Mouse (Mus musculus): ENCODE measurements around the gene Stk31. TPM values are rescaled to one million over a fixed set of nuclear protein-coding genes. Genes with fewer than 3 reads are reported as not detected.

Gene Stk31
- total and polyA plus RNA-seq, 3 experiments: not detected

DNA sequence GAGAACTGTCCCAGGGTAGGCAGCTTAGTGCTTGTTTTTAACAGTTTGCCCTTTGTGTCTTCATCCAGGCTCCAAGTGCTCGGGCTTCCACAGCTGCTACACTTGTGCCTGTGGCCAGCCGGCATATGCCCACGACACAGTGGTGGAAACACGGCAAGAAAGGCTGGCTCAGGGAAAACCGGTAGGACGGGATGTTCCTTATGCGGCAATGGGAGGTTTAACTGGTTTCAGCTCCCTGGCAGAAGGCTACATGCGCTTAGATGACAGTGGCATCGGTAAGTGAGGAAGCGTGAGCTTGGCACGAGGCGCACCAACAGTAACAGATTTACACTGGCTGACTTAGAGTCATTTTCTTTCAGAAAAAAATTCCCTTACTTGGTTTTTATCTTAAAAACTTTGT, 17.1 kb upstream of the Stk31 start:
- no peak for DNase-seq (ENCODE audit: low read depth, low spot score)
- Histone ChIP-seq H3K27me3 (ENCODE audit: control insufficient read depth in 1 of 2, insufficient read depth in 2 of 2, low read length in 2 of 2) (no peaks in the 10 kb centered on the region), H3K36me3 (ENCODE audit: control insufficient read depth in 1 of 2, insufficient read depth in 2 of 2, low read length in 2 of 2) (no peaks in the 10 kb centered on the region), H3K4me1 (ENCODE audit: control insufficient read depth in 1 of 2, insufficient read depth in 2 of 2, low read length in 2 of 2) (no peaks in the 10 kb centered on the region), H3K9ac (ENCODE audit: control insufficient read depth, low read depth, low read length, poor library complexity, severe bottlenecking) (no peak overlapping the region), H3K27ac (ENCODE audit: control insufficient read depth, low read depth, low read length) (no peak overlapping the region), H3K79me2 (ENCODE audit: control insufficient read depth, insufficient read depth, low read length, poor library complexity) (no peaks in the 10 kb centered on the region), H3K4me3 (ENCODE audit: control insufficient read depth in 1 of 2, insufficient read depth in 1 of 2, low read depth in 2 of 2, low read length in 2 of 2) (no peak overlapping the region), H3K9me3 (replicated peaks; ENCODE audit: insufficient read depth, low read length) (no peaks in the 10 kb centered on the region)
- no peak for TF ChIP-seq RAD21 (IDR thresholded peaks at IDR 0.05; ENCODE audit: low read depth, low read length)
- TF ChIP-seq BHLHE40 (IDR thresholded peaks at IDR 0.05; ENCODE audit: borderline replicate concordance, low read depth, low read length): no peak
- TF ChIP-seq EP300 (IDR thresholded peaks at IDR 0.05; ENCODE audit: low read depth in 1 of 2, low read length in 2 of 2): no peak
- no peak for TF ChIP-seq ZKSCAN1 (IDR thresholded peaks at IDR 0.05; ENCODE audit: low read depth, low read length)
- TF ChIP-seq MAZ (IDR thresholded peaks at IDR 0.05; ENCODE audit: low read depth, low read length): no peak
- no peak for TF ChIP-seq ETS1 (IDR thresholded peaks at IDR 0.05; ENCODE audit: low read depth, low read length)
- TF ChIP-seq MYC (IDR thresholded peaks at IDR 0.05; ENCODE audit: low read depth, low read length): no peak
- no peak for TF ChIP-seq HCFC1 (IDR thresholded peaks at IDR 0.05; ENCODE audit: low read depth, low read length)
- TF ChIP-seq MAFK (IDR thresholded peaks at IDR 0.05; ENCODE audit: borderline replicate concordance, low read depth, low read length): no peak

DNA sequence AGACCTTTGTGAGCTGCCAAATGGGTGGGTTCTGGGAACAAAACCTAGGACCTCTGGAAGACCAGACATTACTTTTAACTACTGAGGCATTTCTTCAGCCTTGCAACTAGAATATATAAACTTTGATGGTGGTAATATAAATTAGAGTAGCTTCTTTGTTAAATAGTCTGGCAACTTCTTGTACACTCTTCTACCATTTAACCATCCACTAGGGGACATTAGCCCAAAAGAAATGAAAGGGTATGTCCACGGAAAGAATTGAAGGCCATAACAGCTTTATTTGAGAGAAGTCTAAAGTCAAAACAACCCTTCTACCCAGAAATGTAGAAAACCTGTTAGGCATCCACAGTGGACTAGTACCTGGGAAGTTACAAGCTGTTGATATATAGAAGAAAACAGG, 1.1 kb upstream of the Stk31 start:
- peaks cover 0 to 1% of the 10 kb centered on the region in 2 experiments; a peak in 1 of 4 replicates for H3K27me3 ChIP-seq (ENCODE audit: control insufficient read depth in 1 of 2, insufficient read depth in 2 of 2, low read length in 2 of 2)
- DNase-seq (ENCODE audit: low read depth, low spot score): no peak
- H3K9me3 ChIP-seq (replicated peaks; ENCODE audit: insufficient read depth, low read length): no peaks in the 10 kb centered on the region
- H3K4me1 ChIP-seq (ENCODE audit: control insufficient read depth in 1 of 2, insufficient read depth in 2 of 2, low read length in 2 of 2): no peaks in the 10 kb centered on the region
- H3K9ac ChIP-seq (ENCODE audit: control insufficient read depth, low read depth, low read length, poor library complexity, severe bottlenecking): no peak overlapping the region
- no peaks in the 10 kb centered on the region for H3K36me3 ChIP-seq (ENCODE audit: control insufficient read depth in 1 of 2, insufficient read depth in 2 of 2, low read length in 2 of 2)
- TF ChIP-seq SMC3 (IDR thresholded peaks at IDR 0.05; ENCODE audit: low read depth, low read length) (no peak), UBTF (IDR thresholded peaks at IDR 0.05; ENCODE audit: borderline replicate concordance, insufficient read depth, low read depth, low read length) (no peak)
- H3K79me2 ChIP-seq (ENCODE audit: control insufficient read depth, insufficient read depth, low read length, poor library complexity): no peaks in the 10 kb centered on the region
- H3K4me3 ChIP-seq (ENCODE audit: control insufficient read depth in 1 of 2, insufficient read depth in 1 of 2, low read depth in 2 of 2, low read length in 2 of 2): no peak overlapping the region
- no peak overlapping the region for H3K27ac ChIP-seq (ENCODE audit: control insufficient read depth, low read depth, low read length)

DNA sequence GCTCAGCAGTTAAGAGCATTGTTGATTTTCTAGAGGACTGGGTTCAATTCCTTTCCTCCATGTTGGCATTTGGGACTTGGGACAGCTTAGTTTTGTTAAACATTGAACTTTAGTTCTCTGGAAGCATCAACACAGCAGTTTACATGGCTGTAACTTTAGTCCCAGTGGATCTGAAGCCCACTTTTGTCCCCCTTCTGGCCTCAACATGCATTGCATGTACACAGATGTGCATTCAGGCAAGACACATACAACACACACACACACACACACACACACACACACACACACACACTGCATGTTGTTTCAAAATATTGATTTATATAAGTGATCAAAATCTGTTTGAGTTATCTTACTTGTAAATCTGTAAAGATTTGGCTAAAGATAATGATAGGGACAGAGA, 2.1 kb downstream of the Stk31 start:
- Histone ChIP-seq H3K27me3 (ENCODE audit: control insufficient read depth in 1 of 2, insufficient read depth in 2 of 2, low read length in 2 of 2) (peaks cover 0 to 1% of the 10 kb centered on the region in 2 experiments; a peak in 2 of 4 replicates), H3K79me2 (ENCODE audit: control insufficient read depth, insufficient read depth, low read length, poor library complexity) (no peaks in the 10 kb centered on the region), H3K9ac (ENCODE audit: control insufficient read depth, low read depth, low read length, poor library complexity, severe bottlenecking) (no peak overlapping the region), H3K4me3 (ENCODE audit: control insufficient read depth in 1 of 2, insufficient read depth in 1 of 2, low read depth in 2 of 2, low read length in 2 of 2) (no peak overlapping the region), H3K36me3 (ENCODE audit: control insufficient read depth in 1 of 2, insufficient read depth in 2 of 2, low read length in 2 of 2) (no peaks in the 10 kb centered on the region), H3K27ac (ENCODE audit: control insufficient read depth, low read depth, low read length) (no peak overlapping the region), H3K9me3 (replicated peaks; ENCODE audit: insufficient read depth, low read length) (no peaks in the 10 kb centered on the region), H3K4me1 (ENCODE audit: control insufficient read depth in 1 of 2, insufficient read depth in 2 of 2, low read length in 2 of 2) (no peaks in the 10 kb centered on the region)
- DNase-seq (ENCODE audit: low read depth, low spot score): peak; percentile 41
- TF ChIP-seq CTCF (IDR thresholded peaks at IDR 0.05 in 2 of 3, conservative IDR thresholded peaks at IDR 0.05 in 1 of 3; ENCODE audit: control insufficient read depth in 1 of 3, insufficient read depth in 1 of 3, low read depth in 2 of 3, low read length in 3 of 3, poor library complexity in 1 of 3, severe bottlenecking in 1 of 3) (peak; percentile 7 to 44 (median 23); a peak in 3 of 6 replicates), RAD21 (IDR thresholded peaks at IDR 0.05; ENCODE audit: low read depth, low read length) (peak; percentile 4; the same call in 1 of the 2 replicates), ELF1 (IDR thresholded peaks at IDR 0.05; ENCODE audit: low read depth, low read length) (no peak), SMC3 (IDR thresholded peaks at IDR 0.05; ENCODE audit: low read depth, low read length) (peak; percentile 43)
